Mouse (Mus musculus): ENCODE data around the gene Stx19. TPM values are rescaled to one million over a fixed set of nuclear protein-coding genes. Genes with fewer than 3 reads are reported as not detected.

Gene Stx19
- polyA plus RNA-seq, 1 experiment: not detected

GRCm38 (mm10) chr16:62873180-62873579, 58.7 kb downstream of the Stx19 start:
- Histone ChIP-seq H3K27ac (ENCODE audit: insufficient read depth, low read length) (no peak overlapping the region), H3K4me3 (replicated peaks; ENCODE audit: insufficient read depth, low read depth, low read length) (no peak overlapping the region), H3K27me3 (ENCODE audit: control insufficient read depth, insufficient read depth, low read length) (no peaks in the 10 kb centered on the region), H3K4me1 (ENCODE audit: control insufficient read depth, insufficient read depth, low read length) (no peaks in the 10 kb centered on the region)
- 68% methylated on average over 4 of the region's 4 CpGs for WGBS
- DNase-seq: no peak
- no peak for TF ChIP-seq CTCF (IDR thresholded peaks at IDR 0.05; ENCODE audit: borderline replicate concordance, insufficient read depth, low read depth, low read length)
- TF ChIP-seq POLR2A (IDR thresholded peaks at IDR 0.05; ENCODE audit: borderline replicate concordance, insufficient read depth, low read length): no peak

Other genes starting within 250 kb of the Stx19 start
- 10.4 and 11.2 TPM in 2 replicates for gene Nsun3, start 27.9 kb upstream of the Stx19 start, polyA plus RNA-seq (2012; rRNA removed)
- 7.0 and 10.7 TPM in 2 replicates for gene Arl13b, start 32.4 kb downstream of the Stx19 start, polyA plus RNA-seq (2012; rRNA removed)
- gene Pros1, start 39.6 kb downstream of the Stx19 start, polyA plus RNA-seq (2012; rRNA removed): 5.7 and 6.5 TPM in 2 replicates

Measured in cerebellum, adult 2 months (tissue).